Mouse (Mus musculus) G1E (cell line): Measurements from ENCODE around the gene Ptpru.

Experiments used
- CTCF ChIP-seq: IDR thresholded peaks from 2 replicates; pipeline ENCODE4 v1.5.1; 2012; ENCODE audit warnings: low read depth, low read length, inconsistent platforms, mixed read lengths
- GATA1 ChIP-seq: IDR thresholded peaks from 2 replicates; pipeline ENCODE4 v1.6.1; 2012; ENCODE audit warnings: borderline replicate concordance, low read length, inconsistent platforms, mixed read lengths
- GATA2 ChIP-seq: IDR thresholded peaks from 2 replicates; pipeline ENCODE4 v1.6.1; 2012; ENCODE audit warnings: low read depth, low read length, inconsistent platforms, borderline replicate concordance
- POLR2AphosphoS5 ChIP-seq: IDR thresholded peaks from 2 replicates; pipeline ENCODE4 v1.6.1; 2012; ENCODE audit warnings: low read depth, low read length, inconsistent platforms; ENCODE audit not compliant: insufficient replicate concordance
- TAL1 ChIP-seq: conservative IDR thresholded peaks from 2 replicates; pipeline ENCODE4 v1.6.1; 2012; ENCODE audit warnings: low read depth, low read length, inconsistent platforms, mixed read lengths

DNA sequence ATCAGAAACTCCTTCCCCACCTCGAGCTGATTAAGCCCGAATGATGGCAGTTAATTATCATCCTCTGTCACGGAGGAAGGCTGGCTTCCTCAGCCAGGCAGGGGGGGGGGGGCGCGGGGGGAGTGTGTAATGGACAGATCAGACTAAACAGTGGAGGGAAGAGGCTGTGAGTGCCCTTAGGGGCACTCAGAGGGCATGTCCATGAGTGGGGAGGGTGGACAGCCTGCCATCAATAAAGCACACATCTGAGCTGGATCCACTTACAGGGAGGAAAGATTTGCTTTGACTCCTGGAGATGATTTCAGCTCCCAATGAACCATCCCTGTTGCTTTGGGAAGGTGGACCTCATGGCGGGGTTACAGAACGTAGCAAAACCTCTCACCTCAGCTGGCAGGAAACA lies 109.5 kb downstream of the Ptpru start:
- TF ChIP-seq CTCF (no peak), TAL1 (no peak), POLR2AphosphoS5 (no peak), GATA1 (no peak), GATA2 (no peak)
